Mouse (Mus musculus) kidney, adult 11 months (tissue): ENCODE data around the gene Cmtm4.
A peak's percentile ranks its signal among the peaks of the same experiment; 100 is the strongest.

ENCODE experiments used
- DNase-seq: peaks from one replicate; pipeline ENCODE4 v3.0.0; 2022

Cmtm4 gene

DNA sequence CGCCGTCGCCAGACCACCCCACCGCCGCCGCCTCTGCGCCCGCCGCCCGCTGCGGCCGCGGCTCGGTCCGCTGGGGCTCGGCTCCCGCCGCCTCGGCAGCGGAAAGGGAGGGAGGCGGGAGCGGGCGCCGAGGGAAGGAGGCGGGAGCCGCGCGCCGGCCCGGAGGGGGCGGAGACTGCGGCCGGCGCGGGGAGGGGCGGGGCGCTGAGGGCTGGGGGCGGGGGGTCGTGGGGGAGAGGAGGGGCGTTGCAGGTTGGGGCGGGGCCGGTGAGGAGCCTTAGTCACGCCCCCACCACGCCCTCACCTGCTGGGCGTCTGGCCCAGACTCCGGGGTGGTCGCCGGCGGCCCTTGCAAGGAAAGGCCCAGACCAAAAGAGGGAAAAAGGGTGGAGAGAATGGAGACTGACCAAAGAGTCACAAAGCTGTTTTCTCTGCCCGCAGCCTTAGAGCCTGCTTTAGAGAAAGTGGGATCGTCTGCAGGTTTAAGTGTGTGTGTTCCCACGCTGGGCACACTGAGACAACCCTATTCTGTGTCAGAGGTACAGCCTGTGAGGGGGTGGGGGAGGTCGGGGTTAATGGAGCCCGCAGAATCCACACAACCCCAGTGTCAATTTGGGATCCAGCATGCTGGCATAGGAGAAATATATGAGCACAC is at the start of gene Cmtm4:
Gene Cmtm4, minus strand, starts transcription at position 105 of the 655 bp plus-strand sequence.
- peak; percentile 50 for DNase-seq

DNA sequence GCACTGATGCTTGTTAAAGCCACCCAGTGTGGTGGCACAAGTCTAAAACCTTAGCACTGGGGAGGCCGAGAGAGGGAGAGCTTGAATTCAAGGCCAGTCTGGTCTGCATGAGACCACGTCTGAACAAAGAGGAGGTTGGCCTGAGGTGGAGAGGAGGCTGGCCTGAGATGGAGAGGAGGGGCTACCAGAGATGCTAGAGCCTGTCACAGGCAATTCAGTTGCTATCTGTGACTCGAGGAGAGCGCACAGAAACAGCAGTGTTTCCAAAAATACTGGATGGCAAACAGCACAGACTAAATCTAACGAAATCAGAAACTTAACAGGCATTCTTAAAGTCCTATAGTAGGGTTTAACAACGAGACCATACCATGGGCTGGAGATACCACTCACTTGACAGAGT is 49.6 kb upstream of the Cmtm4 start:
- DNase-seq: no peak

DNA sequence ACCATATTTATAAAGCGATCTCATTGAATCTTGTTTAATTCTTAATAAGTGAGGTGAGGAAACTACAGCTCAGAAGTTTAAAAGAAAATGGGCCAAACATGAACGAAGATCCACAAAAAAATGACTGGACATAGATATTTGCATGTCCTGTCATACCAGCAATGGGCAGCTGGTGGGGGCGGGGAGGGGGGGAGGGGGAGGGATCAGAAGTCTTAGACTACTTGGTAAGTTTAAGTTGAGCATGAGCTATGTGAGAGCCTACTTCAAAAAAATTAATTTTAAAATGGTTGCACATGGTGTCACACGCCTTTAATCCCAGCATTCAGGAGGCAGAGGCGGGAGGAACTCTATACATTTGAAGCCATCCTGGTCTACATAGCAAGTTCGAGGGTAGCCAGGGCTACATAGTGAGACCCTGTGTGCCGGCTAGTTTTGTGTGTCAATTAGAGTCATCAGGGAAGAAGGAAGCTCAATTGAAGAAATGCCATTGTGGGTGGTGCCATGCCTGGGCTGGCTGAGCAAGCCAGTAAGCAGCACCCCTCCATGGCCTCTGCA is 47.6 kb upstream of the Cmtm4 start:
- DNase-seq: no peak

DNA sequence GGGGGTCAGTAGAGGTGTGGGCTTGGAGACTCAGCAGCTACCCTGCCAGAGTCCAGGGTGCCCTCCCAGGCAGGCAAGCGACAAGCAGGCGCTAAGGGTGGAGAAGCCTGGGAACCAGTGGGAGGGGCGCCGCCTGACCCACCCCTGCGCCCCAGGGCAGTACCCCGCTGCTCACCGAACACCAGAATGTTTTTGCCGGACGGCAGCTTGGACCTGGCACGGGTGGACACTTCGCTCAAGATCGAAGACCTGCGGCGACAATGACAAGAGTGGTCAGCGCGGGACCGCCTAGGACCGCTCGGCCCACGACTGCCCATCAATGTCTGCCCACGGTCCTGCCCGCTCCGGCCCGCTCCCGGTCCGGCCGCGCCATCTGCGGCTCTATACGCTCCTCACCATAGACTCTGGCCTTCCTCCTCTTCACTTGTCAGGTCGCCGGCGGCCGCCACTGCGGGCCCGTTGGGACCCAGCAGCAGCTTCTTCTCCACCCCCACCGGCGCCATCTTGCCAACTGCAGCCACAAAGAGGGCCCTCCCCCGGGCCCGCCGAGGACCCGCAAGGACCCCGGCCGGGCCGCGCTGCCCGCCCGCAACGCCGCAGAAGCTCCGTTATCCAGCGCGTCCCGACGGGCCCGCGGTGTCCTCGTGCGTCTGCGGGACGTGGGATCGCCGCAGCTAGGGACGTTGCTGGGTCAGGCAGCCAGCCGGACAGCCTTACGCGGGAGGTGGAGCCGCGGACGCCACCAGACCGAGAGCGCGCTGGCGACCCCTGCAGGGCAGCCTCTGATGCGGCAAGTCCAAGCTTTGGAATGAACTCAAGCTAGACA is 46.9 kb upstream of the Cmtm4 start, which contains the start of gene Dync1li2:
Gene Dync1li2, minus strand, starts transcription at position 749 of the 826 bp plus-strand sequence.
- DNase-seq: peak; percentile 86

DNA sequence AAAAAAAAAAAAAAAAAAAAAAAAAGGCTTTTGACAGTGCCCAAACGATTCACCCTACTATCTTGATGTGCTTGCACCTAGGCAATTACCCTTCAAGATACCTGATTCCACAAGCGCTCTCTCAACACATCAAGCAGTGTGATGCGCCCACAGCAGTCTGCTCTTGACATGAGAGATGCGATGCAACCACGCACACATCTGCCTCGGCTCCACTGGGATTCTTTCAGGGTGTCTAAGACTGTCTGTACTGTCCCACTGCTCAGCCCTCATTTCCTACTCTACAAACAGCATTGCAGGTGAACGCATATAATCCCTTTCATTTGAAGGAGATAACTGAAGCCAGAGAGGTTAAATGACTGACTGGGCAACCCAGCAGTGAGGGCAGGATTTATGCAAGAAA is 46.0 kb upstream of the Cmtm4 start:
- no peak for DNase-seq

DNA sequence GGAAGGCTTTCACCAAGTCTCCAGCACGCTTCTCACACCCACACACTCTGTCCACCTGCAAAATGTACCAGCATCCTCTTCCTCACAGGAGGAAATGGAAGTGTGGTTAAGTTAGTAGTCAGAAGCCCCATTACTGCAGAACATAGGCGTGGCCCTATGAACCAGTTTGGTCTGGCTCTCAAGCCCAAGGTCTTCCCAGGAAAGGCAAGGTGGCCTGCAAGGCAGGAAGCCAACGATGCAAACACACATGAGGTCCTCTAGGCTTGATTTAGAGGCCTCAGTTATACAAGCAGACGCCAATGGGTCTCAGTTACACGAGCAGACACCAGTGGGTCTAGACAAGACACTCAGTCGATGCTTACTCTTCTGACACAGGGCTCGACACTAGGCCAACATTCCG is 43.9 kb upstream of the Cmtm4 start:
- DNase-seq: no peak

DNA sequence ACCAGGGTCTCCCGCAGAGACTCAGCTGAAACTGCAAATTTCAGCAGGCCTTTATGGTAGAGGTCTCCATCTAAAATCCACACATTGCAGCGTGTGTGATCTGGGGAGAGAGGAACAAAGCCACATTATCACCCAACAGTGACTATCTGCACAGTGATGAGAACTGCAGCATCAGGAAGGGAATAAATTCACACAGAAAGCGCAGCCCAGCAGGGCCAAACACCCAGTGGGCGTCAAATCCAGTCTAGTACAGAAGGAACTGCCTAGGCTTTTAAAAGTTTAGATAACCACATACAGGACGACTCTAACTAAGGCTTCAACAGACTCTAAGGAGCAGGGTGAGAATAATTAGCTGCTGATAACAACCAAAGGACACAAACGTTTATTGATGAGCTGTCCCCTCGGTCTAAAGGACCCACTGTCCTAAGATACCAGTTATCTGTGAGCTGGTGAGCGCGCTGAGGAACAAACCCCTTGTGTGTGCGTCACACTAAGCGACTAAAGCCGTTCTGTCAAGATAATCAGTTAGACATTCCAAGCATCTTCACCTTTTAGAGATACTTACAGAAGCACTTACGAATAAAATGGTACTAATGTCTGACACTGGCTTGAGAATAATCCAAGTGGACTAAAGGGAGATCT is 42.0 kb upstream of the Cmtm4 start:
- DNase-seq: no peak

DNA sequence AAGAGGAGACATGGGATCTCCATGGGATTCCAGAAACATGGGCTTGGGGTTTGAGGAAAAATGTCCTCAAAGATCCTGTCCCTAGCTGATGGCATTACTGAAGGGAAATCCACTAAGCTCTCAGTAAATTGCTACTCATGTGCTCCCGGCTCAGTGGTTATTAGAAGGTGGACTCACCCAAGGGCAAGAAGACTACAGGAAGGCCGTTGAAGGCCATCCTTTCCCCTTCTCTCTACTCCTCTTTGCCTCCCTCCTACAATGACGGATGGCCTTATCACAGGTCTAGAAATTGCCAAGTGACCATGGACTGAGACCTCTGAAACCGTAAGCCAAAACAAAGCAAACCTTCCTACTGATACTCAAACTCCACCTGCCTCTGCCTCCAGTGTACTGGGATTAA is 41.0 kb upstream of the Cmtm4 start:
- no peak for DNase-seq

DNA sequence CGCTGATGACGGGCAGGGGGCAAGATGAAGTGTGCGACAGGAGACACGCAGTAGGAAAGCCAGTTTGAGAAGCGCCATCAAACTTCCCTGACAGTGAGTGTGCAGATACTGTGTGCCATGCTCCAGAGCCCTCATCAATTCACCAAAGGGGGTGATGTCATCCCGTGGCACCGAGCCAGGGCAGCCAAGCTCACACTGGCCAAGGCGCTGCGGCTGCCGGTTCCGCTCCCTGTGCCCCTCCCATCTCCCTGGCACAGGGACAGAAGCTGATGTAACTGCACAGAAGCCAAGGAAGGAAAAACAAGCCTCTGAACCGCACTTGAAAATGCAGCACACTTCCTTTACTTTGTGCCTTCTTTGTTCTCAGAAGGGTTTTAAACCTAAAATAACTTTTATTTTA is 40.4 kb upstream of the Cmtm4 start:
- peak; percentile 96 for DNase-seq

DNA sequence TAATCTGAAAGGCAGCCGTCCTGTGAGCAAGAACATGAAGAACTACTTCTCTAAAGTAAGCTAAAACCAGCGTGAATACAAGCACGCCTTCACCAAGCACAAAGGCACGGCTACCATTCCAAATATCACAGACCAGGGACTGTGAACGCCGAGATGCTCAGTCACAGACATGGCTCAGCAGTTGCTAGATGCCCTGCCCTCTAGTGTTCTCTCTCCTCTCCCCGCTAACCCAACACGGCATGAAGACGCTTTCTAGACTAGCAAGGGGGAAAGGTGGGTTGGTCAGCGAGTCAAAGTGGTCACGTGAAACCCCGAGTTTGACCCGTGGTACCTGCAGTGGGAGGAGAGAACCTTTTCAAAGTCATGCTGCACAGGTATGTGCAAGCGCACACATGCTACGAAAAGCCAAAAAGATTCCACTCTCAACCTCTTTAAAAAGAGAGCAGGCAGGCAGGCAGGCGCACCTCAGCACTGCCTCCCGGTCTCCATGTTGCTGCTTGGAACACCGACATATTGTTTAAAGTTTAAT is 39.3 kb upstream of the Cmtm4 start:
- no peak for DNase-seq

DNA sequence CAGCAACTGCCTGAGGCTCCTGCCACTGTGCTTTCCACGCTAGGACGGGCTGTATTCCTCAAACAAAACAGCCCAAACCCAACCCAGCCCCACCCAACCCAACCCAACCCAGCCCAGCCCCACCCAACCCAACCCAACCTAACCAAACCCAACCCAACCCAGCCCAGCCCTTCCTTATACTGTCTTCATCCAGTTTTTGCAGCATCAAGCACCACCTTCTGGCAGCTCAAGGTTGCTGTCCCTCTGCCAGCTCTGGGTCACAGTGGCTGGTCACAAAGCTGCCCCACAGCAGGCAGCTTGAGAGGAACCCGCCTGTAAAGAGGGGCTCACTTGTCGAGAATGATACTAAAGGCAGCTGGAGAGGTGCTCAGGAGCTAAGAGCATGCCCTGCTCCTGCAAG is 38.7 kb upstream of the Cmtm4 start:
- peak; percentile 39 for DNase-seq

DNA sequence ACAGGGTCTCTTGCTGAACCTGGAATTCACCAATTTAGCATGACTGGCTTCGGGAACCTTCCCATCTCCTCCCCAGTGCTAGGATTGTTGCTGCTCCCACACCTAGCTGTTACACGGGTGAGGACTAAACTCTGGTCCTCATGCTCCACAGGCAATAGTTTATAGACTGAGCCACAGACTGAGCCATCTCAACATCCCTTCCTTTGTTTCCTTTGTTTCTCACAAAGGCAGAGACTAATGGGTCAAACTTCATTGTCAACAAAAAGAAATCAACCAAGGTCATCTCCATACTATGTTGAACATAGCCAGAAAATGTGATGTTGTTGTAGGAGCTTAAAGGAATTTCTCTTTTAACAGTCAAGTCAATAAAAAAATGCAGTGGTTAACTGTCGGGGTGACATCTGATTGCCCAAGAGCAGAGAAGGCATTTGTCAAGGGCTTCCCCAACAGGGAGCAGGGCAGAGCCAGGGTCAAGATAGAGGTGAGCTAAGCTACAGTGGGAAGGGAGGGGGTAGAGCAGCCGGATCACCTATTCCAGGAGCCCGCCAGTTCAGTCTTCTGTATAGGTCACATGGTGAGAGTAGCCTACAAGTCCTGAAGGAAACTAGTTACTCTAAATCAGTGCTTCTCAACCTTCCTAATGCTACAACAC is 37.7 kb upstream of the Cmtm4 start:
- DNase-seq: no peak

DNA sequence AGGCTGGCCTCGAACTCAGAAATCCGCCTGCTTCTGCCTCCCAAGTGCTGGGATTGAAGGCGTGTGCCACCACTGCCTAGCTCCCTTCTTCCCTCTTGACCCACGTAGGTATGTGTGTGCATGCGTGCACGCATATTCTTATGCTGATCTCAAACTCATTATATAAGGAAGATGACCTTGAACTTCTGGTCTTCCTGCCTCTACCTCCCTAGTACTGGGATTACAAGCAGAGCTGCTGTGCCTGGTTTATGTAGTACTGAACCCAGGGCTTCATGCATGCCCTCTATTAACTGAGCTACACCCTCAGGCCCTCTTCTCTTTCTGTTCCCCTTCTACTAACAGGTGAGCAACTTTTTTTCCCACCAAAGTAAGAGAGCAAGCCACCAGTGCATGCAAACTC is 37.0 kb upstream of the Cmtm4 start:
- DNase-seq: no peak

DNA sequence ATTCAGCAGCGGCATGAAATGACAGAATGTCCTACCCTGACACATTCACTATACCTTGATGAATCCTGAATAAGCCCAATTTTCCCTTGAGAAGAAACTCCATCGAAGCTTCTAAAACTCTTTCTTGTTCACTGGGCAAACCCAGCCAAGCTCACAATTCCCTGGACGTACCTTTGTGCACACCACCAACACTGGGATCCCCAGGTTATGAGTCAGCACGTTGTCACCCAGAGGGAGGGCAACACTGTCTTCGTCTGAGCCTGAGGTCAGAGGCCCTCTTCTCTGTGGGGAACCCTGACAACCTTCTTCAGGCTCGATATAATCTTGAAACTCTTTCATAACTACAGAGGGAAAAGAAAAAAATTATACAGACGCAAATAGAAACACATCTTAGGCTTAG is 34.6 kb upstream of the Cmtm4 start:
- DNase-seq: no peak

DNA sequence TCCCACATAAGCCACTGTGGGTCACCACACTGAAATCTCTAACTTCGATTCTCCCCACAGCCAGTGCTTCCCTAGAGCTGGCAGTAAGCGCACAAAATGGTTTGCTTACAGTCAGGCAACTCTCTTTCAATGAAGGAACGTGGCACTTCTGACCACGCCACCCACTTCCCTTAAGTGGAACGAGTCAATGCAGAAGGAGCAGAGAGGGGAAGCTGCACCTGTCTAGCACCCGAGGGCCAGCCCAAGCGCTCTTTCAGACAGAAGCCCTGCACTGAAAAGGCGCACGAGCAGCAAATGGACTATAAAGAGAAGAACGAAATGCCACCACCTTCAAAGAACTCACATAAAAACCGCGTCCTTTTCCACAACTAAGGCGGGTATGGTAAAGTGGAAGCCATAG is 32.1 kb upstream of the Cmtm4 start:
- no peak for DNase-seq

DNA sequence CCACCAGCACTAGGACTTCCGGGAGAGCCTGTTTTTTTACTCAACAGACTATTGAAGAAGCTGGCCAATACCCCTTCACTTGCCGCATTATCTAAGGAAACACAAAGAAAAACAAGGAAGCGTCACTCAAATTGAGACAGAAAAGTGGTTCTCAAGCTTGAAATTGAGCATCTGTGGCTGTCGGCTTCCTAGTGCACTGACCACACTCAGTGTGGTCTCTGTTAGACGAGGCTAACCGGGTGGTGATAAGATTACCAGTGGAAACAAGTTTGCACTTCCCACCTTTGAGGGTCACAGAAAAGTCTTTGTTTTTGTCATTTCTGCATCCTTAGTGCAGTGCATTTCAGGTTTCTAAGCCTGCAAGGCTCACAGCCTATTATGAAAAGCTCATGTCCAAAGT is 26.7 kb upstream of the Cmtm4 start:
- no peak for DNase-seq

DNA sequence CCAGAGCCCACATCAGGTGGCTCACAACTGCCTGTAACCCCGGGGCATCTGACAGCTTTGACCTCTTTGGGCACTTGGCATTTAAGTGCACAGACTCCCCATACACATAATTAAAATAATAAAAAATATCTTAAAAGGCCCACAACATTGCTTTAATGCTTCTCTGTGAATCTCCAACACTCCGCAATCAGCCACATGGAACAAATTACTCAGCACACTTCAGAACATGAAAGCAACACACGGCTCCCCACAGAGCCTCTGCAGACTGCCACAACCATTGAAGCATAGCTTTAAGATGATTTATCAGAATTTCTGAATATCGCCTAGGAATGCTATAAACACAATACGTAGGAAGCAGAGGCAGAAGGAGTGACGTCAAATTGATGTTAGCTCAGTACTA is 20.4 kb upstream of the Cmtm4 start:
- no peak for DNase-seq

DNA sequence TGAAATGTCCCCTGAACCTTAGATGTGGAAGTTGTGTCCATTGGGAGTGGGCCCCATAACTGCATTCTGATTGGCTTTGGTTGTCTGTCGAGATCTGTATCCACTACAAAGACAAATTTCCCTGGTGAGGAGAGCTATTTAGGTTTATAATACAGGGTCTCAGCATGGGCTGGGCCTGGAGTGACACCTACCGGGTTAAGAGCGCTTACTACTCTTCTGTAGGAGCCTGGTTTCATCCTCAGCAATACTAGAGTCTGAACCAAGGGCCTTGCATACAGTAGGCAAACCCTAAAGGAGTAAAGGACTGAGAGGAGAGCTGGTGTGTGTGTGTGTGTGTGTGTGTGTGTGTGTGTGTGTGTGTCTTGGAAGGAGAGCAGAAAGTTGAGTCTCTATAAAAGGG is 18.6 kb upstream of the Cmtm4 start:
- DNase-seq: no peak

DNA sequence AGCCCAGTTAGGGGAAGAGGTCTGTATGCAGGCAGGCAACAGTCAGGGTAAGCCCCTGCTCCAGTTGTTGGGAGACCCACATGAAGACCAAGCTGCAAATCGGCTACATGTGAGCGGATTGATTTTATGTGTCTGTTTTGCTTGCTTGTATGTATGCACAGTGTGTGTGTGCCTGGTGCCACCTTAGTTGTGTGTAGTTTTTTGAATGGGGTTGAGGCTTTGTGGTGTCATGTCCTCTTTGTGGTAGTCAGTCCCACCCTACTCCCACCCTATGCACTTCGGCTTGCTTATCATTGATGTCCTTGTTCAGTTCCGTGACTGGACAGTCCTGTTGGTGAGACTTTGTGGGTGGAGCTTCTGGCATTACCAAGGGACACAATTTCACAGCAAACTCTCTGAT is 18.2 kb upstream of the Cmtm4 start:
- DNase-seq: no peak

DNA sequence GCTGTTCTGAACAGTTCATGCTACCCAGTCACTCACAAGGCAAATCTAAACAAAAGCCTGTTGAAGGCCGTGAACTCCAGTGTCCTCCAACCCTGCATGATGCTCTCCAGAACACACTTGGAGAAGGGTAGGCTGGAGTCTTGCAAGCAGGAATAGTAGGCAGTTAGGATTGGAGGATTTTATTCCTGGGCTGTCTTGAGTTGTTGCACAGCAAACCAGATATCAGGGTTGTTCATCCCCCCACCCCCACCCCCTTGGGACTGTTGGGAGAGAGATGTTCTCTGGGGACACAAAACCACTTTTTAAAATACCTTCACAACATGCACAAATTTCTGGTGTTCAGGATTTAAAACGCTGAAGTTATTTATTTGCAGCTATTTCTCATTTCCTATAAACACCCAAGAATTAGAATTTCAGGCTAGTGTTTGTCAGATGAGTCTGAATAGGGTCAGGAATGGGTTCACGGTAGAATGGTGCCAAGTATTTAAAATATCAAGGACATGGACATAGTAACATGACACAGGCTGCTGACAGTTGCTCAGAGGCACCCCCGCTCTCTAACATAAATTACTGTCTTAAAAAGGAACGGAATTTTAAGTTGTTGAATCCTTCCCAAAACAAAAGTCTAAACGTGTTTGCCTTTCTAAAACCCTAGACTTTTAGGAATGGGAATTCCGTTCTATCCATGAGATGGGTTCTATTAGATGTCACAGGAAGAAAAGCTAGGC is 17.4 kb upstream of the Cmtm4 start:
- no peak for DNase-seq

DNA sequence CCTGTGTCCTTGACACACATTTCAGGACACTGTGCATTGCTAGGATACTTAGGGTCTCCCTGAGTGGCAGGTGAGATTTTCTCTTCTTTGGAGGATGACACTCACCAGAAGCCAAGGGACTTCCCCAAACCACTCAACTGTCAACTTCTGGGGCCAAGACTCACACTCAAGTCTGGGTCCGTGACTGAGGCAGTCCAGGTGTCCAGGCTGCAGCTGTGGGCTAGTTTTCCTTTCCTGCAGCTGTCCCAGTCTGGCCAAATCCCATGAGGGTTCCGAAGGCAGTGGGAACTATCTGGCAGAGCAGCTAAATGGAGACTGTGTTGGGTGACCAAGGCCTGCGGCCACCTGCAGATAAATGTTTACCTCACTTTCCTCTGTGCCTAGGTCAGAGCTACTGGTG is 16.4 kb upstream of the Cmtm4 start:
- DNase-seq: no peak

DNA sequence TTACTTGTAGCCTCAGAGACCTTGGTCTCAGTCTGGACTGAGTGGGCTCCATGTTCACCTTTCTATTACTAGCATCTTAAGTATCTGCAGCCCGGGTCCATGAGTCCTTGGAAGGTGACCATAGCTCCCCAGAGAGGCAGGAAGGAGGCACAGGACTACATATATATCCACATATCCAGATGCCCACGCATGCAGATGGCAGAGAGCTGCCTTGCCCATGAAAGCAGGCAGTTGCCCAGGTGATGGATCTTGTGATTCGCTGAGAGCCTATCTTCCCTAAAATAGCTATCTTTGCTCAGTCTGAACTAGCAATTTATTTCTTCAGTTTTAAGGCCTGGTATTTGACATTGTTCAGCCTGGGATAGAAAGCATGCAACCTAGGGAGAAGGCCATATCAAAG is 15.9 kb upstream of the Cmtm4 start:
- no peak for DNase-seq
